Mouse (Mus musculus) T-cell, adult 66 days (primary cell): ENCODE data around the gene Scgn. TPM values are rescaled to one million over a fixed set of nuclear protein-coding genes. Genes with fewer than 3 reads are reported as not detected.

Experiments
- total RNA-seq, 2 experiments: library from RNA; stranded (reverse); gene quantifications; 3 replicates in 1 of 2; 4 replicates in 1 of 2; pipeline ENCODE4 v1.2.4; 2023

Gene Scgn
- total RNA-seq, result not detected

GRCm38 (mm10) chr13:23990928-23991327 lies at the start of gene Scgn:
Scgn (minus strand) TSS chr13:23991214.

GRCm38 (mm10) chr13:23934211-23934520 lies 56.8 kb downstream of the Scgn start, which contains the start of gene Hist1h2aa:
Hist1h2aa (plus strand) TSS chr13:23934462.

GRCm38 (mm10) chr13:23933421-23934210 lies 57.4 kb downstream of the Scgn start, which contains the start of gene Hist1h2ba:
Hist1h2ba (minus strand) TSS chr13:23934156.

GRCm38 (mm10) chr13:23914376-23915167 lies 76.4 kb downstream of the Scgn start, which contains the start of gene Slc17a4:
Slc17a4 (minus strand) TSS chr13:23915009.

Other genes with a start within 250 kb of the Scgn start
- gene Hist1h3c, start 245.6 kb downstream of the Scgn start, total RNA-seq, result 10 to 100 TPM in 1 of 2 experiments, 1 to 10 TPM in 1; 9.0 to 44.3 TPM
- gene Hist1h2bb, start 244.5 kb downstream of the Scgn start, total RNA-seq, result 10 to 100 TPM; 34.2 to 89.5 TPM
- gene Hist1h2ab, start 240.1 kb downstream of the Scgn start, total RNA-seq, result 100 to 1,000 TPM in 1 of 2 experiments, 10 to 100 TPM in 1; 38.6 to 105 TPM
- gene Hist1h3b, start 238.9 kb downstream of the Scgn start, total RNA-seq, result 100 to 1,000 TPM in 1 of 2 experiments, 10 to 100 TPM in 1; 28.4 to 127 TPM
- gene Hist1h4b, start 234.2 kb downstream of the Scgn start, total RNA-seq, result 100 to 1,000 TPM in 1 of 2 experiments, 10 to 100 TPM in 1; 24.4 to 105 TPM
- 100 to 1,000 TPM in 1 of 2 experiments, 10 to 100 TPM in 1; 85.2 to 131 TPM for gene Hist1h4a, start 230.0 kb downstream of the Scgn start, total RNA-seq
- gene Hist1h3a, start 228.8 kb downstream of the Scgn start, total RNA-seq, result 100 to 1,000 TPM; 140 to 197 TPM
- gene Hist1h1a, start 227.5 kb downstream of the Scgn start, total RNA-seq, result 10 to 100 TPM; 23.6 to 46.7 TPM
- gene Trim38, start 221.3 kb downstream of the Scgn start, total RNA-seq, result not detected
- not detected for gene Slc17a2, start 184.2 kb downstream of the Scgn start, total RNA-seq
- not detected for gene Slc17a3, start 151.8 kb downstream of the Scgn start, total RNA-seq
- not detected for gene Slc17a1, start 123.5 kb downstream of the Scgn start, total RNA-seq
- gene Slc17a4, start 76.2 kb downstream of the Scgn start, total RNA-seq, result not detected
- not detected for gene Hist1h2ba, start 57.1 kb downstream of the Scgn start, total RNA-seq
- gene Hist1h2aa, start 56.8 kb downstream of the Scgn start, total RNA-seq, result not detected